Mouse (Mus musculus) hindbrain, embryonic 15.5 days (tissue): Measurements from ENCODE around the gene Tmem254a. TPM values are rescaled to one million over a fixed set of nuclear protein-coding genes. Genes with fewer than 3 reads are reported as not detected.
"Not testable (repeated sequence)": the region's sequence is repeated elsewhere in the genome, so short reads cannot be mapped to it uniquely, and the experiment has no call there.

ENCODE experiments used
- ATAC-seq: fragments of 200-750 bp; cut with Nextera tagmentation; 2 replicates; pipeline ENCODE4 v1.8.0; 2017; ENCODE audit warnings: low read depth, moderate number of reproducible peaks, moderate TSS enrichment; ENCODE audit not compliant: low FRiP score
- H3K27ac ChIP-seq: fragments of 300-500 bp; sonication (generic); replicated peaks from 2 replicates; pipeline ENCODE4 v1.5.1; 2015; ENCODE audit warnings: mild to moderate bottlenecking, inconsistent platforms
- H3K27me3 ChIP-seq: fragments of 300-500 bp; sonication (generic); 2 replicates; pipeline ENCODE4 v1.6.1; 2015; ENCODE audit warnings: control low read depth, inconsistent platforms
- H3K36me3 ChIP-seq: fragments of 300-500 bp; sonication (generic); 2 replicates; pipeline ENCODE4 v1.6.1; 2015; ENCODE audit warnings: control low read depth, inconsistent platforms
- H3K4me1 ChIP-seq: fragments of 300-500 bp; sonication (generic); replicated peaks from 2 replicates; pipeline ENCODE4 v1.6.1; 2015; ENCODE audit warnings: control low read depth, inconsistent platforms
- H3K4me2 ChIP-seq: fragments of 300-500 bp; sonication (generic); 2 replicates; pipeline ENCODE4 v1.6.1; 2015; ENCODE audit warnings: moderate library complexity, mild to moderate bottlenecking, inconsistent platforms
- H3K4me3 ChIP-seq: fragments of 300-500 bp; sonication (generic); 2 replicates; pipeline ENCODE4 v1.5.1; 2015; ENCODE audit warnings: mild to moderate bottlenecking, inconsistent platforms
- H3K9ac ChIP-seq: fragments of 300-500 bp; sonication (generic); 2 replicates; pipeline ENCODE4 v1.6.1; 2015; ENCODE audit warnings: inconsistent platforms
- H3K9me3 ChIP-seq: fragments of 300-500 bp; sonication (generic); 2 replicates; pipeline ENCODE4 v1.6.1; 2016; ENCODE audit warnings: control low read depth, inconsistent platforms
- WGBS: fragments of 180-500 bp; shearing (Covaris S2); methylation state at CpG from one replicate; pipeline ENCODE4 v1.1.7; 2015; 5-methylcytosine and 5-hydroxymethylcytosine counted together
- polyA plus RNA-seq: library from polyadenylated mRNA; unstranded; fragments of >200 nt; fragmentation: Nextera tagmentation; extraction: Ambion mirVana; gene quantifications from 2 replicates; pipeline ENCODE4 v1.2.1, GENCODE M21; 2015

The Tmem254a gene
- polyA plus RNA-seq = 4.1 and 8.0 TPM in 2 replicates

DNA sequence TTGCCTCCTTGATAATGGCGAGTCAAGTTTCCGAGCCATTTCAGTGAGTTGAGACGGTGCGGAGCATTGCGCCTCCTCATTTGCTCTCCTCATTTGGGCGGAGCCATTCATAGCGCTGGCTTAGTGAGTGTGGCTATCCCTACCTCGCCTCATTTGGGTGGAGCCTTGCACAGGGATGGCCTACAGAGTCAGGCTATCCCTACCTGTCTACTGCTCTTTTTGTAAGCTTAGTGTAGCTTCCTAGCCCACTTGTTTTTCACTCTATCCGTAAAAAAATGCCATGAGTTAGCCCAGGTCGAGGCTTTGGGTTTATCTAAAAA, at the start of gene Tmem254a:
Gene Tmem254a, minus strand, starts transcription at position 111 of the 320 bp plus-strand sequence.
- not testable (repeated sequence) for H3K9me3 ChIP-seq, H3K4me2 ChIP-seq, H3K27ac ChIP-seq, H3K4me1 ChIP-seq, H3K4me3 ChIP-seq, H3K36me3 ChIP-seq, H3K9ac ChIP-seq, H3K27me3 ChIP-seq
- peak; percentile 87; the same call in 1 of the 2 replicates for ATAC-seq
- WGBS = no CpG with 5 or more reads among the region's 10 CpGs

DNA sequence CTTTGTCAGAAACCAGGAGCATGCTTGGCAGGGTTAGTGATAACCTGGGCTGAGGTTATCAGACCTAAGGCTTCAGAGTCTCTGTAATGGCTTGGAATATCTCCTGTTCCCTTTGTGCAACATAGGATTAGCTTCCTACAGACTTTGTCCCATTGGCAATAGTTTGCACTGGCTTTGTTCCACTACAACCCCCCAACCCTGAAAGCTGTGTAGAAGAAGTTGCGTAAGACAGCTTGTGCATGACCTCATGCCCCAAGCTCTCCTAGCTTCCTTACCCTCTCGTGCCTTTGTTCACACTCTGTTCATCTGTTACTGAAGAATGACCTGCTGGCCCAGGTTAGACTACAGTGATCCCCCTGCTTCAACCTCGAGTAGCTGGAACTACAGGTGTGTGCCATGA, 30.4 kb upstream of the Tmem254a start:
- H3K4me2 ChIP-seq, H3K4me1 ChIP-seq, H3K36me3 ChIP-seq, H3K4me3 ChIP-seq, H3K9ac ChIP-seq, H3K9me3 ChIP-seq, H3K27ac ChIP-seq, H3K27me3 ChIP-seq, ATAC-seq: not testable (repeated sequence)
- WGBS = no CpG with 5 or more reads among the region's 3 CpGs

DNA sequence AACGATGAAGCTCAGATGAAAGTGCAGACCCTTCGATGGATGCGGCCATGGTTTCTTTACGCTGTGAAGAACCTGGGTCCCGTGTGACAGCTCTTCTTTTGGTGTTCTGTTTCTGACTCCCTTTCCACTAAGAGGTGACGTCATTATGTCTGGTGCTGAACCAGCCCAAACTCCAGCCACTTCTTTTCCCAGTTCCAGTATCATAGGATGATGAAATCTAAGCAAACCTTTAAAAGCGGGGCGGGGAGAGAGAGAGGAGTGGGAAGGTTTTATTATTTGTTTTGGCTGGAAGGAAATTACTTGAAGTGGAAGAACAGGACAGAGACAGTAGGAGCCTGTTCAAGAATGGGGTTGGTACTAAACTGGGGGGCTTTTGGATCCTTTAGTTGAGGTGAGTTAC, 10.5 kb upstream of the Tmem254a start, which contains the start of gene Cphx1:
Gene Cphx1, plus strand, starts transcription at position 301 of the 400 bp plus-strand sequence.
- H3K9me3 ChIP-seq, H3K36me3 ChIP-seq, H3K27ac ChIP-seq, H3K4me3 ChIP-seq, H3K27me3 ChIP-seq, H3K9ac ChIP-seq, H3K4me2 ChIP-seq, H3K4me1 ChIP-seq, ATAC-seq: not testable (repeated sequence)
- WGBS = no CpG with 5 or more reads among the region's 8 CpGs

DNA sequence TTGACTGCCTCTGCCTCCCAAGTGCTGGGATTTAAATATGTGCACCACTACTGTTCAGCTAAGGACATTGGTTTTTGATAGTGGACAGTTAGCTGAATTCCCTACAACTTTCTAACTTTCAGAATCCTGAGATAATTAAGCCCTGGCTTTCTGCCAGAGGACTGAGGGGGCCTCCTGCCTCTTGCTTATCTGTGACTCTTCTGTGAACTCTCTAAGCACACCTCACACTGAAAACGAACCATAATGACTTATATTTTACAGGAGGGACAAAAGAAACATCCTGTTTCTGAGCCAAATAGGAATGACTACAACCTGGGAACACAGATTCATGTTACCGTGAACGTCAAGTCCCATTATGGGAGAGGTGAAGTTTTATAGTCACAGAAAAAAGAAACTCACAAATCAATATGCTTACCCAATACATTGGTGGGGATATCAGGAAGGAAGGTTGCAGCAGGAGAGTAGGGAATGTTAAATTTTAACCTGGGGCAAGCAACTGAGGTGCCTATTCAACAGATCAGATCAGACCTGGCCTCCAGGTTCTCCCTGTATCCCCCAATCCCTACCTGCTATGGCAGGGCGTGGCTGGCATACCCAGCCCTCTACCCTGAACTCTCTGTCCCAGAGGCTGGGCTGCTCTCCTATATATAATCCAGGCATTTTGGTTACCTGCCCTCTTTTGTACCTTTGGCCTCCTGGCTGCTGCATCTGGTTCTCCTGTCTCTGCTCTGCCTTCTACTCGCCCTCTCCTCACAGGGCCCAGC, 9.6 kb upstream of the Tmem254a start:
- not testable (repeated sequence) for H3K36me3 ChIP-seq, H3K9ac ChIP-seq, H3K4me3 ChIP-seq, ATAC-seq, H3K9me3 ChIP-seq, H3K4me2 ChIP-seq, H3K27ac ChIP-seq, H3K27me3 ChIP-seq, H3K4me1 ChIP-seq
- WGBS = no CpG with 5 or more reads among the region's 5 CpGs

DNA sequence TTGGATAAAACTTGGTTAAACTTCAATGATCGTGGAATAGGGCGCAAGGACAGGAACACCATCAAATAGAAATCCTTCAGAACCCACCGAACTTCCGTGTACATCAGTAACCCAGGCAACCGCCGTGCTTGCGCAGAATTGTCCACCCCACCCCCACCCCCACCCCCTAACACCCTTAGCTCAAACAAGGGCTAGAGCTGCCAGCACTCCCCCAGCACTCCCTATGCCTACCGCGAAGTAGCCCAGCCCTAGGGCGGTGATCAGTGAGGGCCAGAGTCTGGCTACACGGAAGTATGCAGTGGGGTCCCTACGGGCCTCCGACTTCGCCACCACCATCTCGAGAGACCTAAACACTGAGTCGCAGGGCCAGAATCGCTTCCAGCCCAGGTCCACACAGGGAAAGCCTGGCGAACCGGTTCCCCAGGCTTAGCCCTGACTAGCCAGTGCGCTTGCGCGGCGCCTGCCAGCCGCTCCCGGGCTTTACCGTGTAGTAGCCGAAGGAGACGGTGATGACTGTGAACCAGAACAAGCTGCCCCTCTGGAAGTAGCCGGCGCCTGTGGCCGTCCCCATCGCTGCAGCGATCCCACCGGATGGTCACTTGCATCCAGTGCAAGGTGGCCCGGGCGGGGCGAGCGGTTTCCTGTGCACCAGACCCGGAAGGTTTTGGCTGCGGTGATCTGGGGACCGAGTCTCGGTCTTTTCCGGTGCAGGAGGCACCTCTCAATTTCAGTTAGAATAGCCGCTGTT, 484 bp downstream of the Tmem254a start:
- not testable (repeated sequence) for H3K9ac ChIP-seq, H3K27me3 ChIP-seq, H3K4me1 ChIP-seq, H3K36me3 ChIP-seq, H3K27ac ChIP-seq, H3K9me3 ChIP-seq, H3K4me3 ChIP-seq, H3K4me2 ChIP-seq
- no CpG with 5 or more reads among the region's 44 CpGs for WGBS
- peak; percentile 92 for ATAC-seq

DNA sequence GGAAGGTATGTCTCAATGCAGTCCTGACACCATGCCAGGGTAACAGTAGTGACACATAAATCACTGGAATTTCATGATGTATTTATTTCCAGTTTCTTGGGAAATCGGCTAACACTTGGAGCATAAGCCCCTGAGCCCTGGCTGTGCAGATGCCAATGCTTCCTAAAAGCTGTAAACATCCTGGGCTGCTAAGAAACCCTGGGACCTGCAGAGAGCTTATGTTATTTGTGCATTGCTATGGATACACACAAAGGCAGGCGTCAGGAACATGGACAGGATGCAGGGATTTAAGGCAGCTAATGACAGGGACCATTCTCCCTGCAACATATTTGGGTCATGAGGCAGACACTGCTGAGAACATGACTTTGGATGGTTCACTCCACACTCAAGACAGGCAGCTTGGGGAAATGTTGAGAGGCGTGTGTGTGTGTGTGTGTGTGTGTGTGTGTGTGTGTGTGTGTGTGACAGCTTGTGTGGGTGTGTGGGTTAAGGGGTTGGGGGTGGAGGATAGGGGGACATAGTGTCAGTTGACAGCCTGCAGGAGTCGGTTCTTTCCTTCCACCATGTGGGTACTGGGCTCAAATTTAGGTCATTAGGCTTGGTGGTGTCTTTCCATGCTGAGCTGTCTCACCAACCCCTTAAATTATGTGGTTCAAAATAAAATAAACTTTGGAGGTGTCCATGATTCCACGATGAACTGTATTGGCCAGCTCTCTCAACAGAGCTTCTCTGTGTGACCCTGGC, 8.9 kb downstream of the Tmem254a start:
- no CpG with 5 or more reads among the region's 5 CpGs for WGBS
- ATAC-seq = not testable (repeated sequence)

DNA sequence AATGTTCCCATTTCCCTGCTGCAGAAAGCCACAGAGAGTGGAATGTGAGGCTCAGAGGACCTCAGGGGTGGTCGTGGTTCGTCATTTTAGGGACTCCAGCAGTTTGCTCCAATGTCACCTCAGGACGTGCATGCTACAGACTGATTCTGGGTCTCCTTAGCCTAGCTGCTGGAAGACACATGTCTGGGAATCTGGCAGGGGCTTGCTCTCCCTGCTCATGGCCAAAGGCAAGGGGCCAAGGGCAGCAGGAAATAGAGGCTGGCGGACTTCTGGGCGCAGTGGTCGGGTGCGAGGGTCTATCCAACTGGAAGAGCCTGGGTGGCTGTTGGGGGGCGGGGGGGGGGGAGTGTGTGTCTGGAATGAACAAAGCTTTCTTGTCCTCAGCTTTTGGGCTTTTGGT, 18.5 kb downstream of the Tmem254a start:
- H3K36me3 ChIP-seq, H3K4me3 ChIP-seq, H3K9me3 ChIP-seq, H3K4me2 ChIP-seq, ATAC-seq, H3K9ac ChIP-seq, H3K27me3 ChIP-seq, H3K27ac ChIP-seq, H3K4me1 ChIP-seq: not testable (repeated sequence)
- WGBS = no CpG with 5 or more reads among the region's 8 CpGs

More for the DNA sequence above, 8.9 kb downstream of the Tmem254a start:
- H3K36me3 ChIP-seq, H3K27me3 ChIP-seq, H3K9ac ChIP-seq, H3K4me1 ChIP-seq, H3K9me3 ChIP-seq, H3K4me2 ChIP-seq, H3K4me3 ChIP-seq, H3K27ac ChIP-seq: not testable (repeated sequence)

DNA sequence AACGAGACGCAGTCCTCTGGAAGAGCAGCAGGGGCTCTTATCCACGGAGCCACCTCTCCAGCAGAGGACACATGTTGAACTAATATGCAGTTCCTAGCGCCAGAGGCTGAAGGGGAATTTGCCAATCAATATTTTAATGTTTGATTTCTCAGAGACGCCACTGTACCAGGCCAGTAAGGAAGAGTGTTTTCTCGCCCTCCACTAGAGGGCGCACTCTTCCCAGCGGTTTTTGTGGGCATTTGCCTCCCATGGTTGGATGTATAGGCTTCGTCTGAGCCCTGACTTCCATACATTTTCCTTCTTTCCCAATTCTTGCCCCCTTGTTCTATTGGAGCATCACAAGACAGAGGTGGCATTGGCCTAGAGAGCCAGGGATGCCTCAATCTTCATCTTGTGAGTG, 20.2 kb downstream of the Tmem254a start:
- not testable (repeated sequence) for ATAC-seq, H3K27me3 ChIP-seq, H3K9me3 ChIP-seq, H3K4me2 ChIP-seq, H3K4me3 ChIP-seq, H3K9ac ChIP-seq, H3K27ac ChIP-seq, H3K4me1 ChIP-seq, H3K36me3 ChIP-seq
- no CpG with 5 or more reads among the region's 9 CpGs for WGBS

DNA sequence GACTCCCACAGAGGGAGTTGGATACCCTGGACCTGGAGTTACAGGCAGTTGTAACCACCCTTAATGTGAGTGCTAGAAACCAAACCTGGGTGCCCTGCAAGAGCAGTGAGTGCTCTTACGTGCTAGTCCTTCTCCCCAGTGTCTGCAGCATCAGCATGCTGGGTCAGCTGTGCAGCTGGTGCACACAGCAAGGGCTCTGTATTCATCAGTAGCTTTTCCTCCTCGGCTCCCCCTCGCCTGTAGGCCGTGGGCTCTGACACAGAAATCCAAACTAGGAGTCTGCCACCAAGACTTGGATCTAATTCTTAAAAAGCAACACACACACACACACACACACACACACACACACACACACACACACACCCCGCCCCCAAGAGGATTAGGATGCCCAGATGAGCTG, 22.2 kb downstream of the Tmem254a start:
- not testable (repeated sequence) for ATAC-seq, H3K9ac ChIP-seq, H3K27ac ChIP-seq, H3K4me2 ChIP-seq, H3K27me3 ChIP-seq, H3K4me1 ChIP-seq, H3K4me3 ChIP-seq, H3K9me3 ChIP-seq, H3K36me3 ChIP-seq
- 40% methylated on average over 1 of the region's 5 CpGs for WGBS

DNA sequence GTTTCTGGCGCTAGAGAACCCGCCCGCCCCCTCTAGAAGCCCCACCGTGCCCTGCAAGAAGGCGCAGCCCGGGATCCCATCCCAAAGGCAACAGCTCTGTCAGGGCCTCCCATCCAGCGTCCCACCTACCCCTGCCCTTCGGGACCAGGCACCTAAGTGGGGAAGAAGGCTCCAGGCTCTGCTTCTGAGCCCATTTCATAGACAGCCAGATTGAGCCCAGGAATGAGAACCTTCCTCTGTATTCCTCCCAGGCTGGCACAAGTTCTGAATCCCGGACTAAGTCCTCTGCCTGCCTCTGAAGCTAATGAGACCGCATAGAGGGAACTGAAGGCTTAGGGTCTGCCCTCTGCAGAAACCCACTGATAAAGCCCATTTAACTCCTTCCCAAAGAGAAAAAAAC, 24.5 kb downstream of the Tmem254a start, which contains the start of gene Plac9a:
Gene Plac9a, minus strand, starts transcription at position 101 of the 400 bp plus-strand sequence.
- WGBS = no CpG with 5 or more reads among the region's 10 CpGs
- not testable (repeated sequence) for H3K9me3 ChIP-seq, ATAC-seq, H3K4me1 ChIP-seq, H3K9ac ChIP-seq, H3K4me3 ChIP-seq, H3K27ac ChIP-seq, H3K4me2 ChIP-seq, H3K27me3 ChIP-seq, H3K36me3 ChIP-seq

DNA sequence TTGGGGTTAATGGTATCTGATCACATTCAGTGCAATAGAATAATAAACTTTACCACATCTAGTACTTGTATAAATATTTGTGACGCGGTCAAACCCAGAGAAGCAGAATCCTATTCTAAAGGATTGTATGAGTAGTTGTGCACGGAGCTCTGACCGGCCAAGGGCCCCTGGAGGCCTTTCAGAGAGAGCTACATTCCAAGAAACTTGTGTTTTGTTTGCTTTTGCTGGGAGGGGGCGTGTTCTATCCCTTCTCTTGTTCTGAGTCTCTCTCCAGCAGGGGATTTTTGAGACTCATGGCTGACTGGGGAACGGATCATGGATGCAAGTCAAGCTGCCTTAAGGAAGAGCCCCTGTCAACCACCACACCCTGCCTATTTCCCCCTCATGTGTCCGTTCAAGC, 31.8 kb downstream of the Tmem254a start:
- no CpG with 5 or more reads among the region's 7 CpGs for WGBS
- H3K9me3 ChIP-seq, ATAC-seq, H3K4me1 ChIP-seq, H3K27me3 ChIP-seq, H3K4me3 ChIP-seq, H3K9ac ChIP-seq, H3K4me2 ChIP-seq, H3K27ac ChIP-seq, H3K36me3 ChIP-seq: not testable (repeated sequence)

DNA sequence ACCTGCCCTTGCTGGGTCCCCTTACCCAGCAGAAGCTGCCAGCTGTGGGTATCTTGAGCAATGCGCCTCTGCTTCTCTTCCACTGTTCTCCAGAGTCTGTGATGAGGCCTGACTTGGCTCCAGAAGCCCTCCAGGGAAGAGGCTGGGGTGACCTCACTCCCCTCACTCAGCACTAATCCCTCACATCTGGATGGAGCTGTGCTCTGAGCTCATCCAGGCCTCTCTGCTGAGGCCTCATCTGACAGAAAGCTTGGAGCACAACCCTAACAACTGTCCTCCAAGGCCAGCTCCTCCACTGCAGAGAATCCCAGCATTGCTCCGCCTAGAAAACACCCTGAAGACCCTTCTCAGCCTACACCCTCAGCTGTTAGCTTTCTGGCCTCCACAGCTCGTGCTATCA, 32.9 kb downstream of the Tmem254a start:
- not testable (repeated sequence) for H3K4me2 ChIP-seq, H3K9ac ChIP-seq, ATAC-seq, H3K27me3 ChIP-seq, H3K9me3 ChIP-seq, H3K4me3 ChIP-seq, H3K27ac ChIP-seq, H3K4me1 ChIP-seq, H3K36me3 ChIP-seq
- WGBS = no CpG with 5 or more reads among the region's 3 CpGs
